Mouse (Mus musculus) G1E (cell line): ENCODE data around the gene Lage3. TPM values are rescaled to one million over a fixed set of nuclear protein-coding genes. Genes with fewer than 3 reads are reported as not detected.
"Not testable (repeated sequence)": the region's sequence is repeated elsewhere in the genome, so short reads cannot be mapped to it uniquely, and the experiment has no call there.

Experiments
- ATAC-seq: 2 replicates; pipeline ENCODE4 v1.8.0; 2016; ENCODE audit warnings: mild to moderate bottlenecking; ENCODE audit not compliant: insufficient number of reproducible peaks, poor library complexity, low FRiP score, severe bottlenecking; ENCODE audit errors: extremely low read depth
- DNase-seq: peaks from one replicate; pipeline ENCODE4 v3.0.0; 2012; ENCODE audit warnings: low spot score
- H3K27me3 ChIP-seq: 2 replicates; pipeline ENCODE4 v1.6.1; 2012; ENCODE audit warnings: mild to moderate bottlenecking, low read length, inconsistent platforms; ENCODE audit not compliant: insufficient read depth
- H3K36me3 ChIP-seq: replicated peaks from 2 replicates; pipeline ENCODE3; 2012; ENCODE audit warnings: mild to moderate bottlenecking, inconsistent platforms
- H3K4me1 ChIP-seq: 2 replicates; pipeline ENCODE4 v1.6.1; 2012; ENCODE audit warnings: low read depth, low read length, inconsistent platforms, mixed read lengths; ENCODE audit not compliant: insufficient read depth
- H3K4me3 ChIP-seq: 2 replicates; pipeline ENCODE4 v1.5.1; 2012; ENCODE audit warnings: low read depth, mild to moderate bottlenecking, inconsistent platforms, low read length, moderate library complexity, mixed read lengths
- H3K9me3 ChIP-seq: replicated peaks from 2 replicates; pipeline ENCODE4 v1.6.1; 2012; ENCODE audit warnings: inconsistent platforms
- CTCF ChIP-seq: IDR thresholded peaks from 2 replicates; pipeline ENCODE4 v1.5.1; 2012; ENCODE audit warnings: low read depth, low read length, inconsistent platforms, mixed read lengths
- GATA1 ChIP-seq: IDR thresholded peaks from 2 replicates; pipeline ENCODE4 v1.6.1; 2012; ENCODE audit warnings: borderline replicate concordance, low read length, inconsistent platforms, mixed read lengths
- GATA2 ChIP-seq: IDR thresholded peaks from 2 replicates; pipeline ENCODE4 v1.6.1; 2012; ENCODE audit warnings: low read depth, low read length, inconsistent platforms, borderline replicate concordance
- POLR2AphosphoS5 ChIP-seq: IDR thresholded peaks from 2 replicates; pipeline ENCODE4 v1.6.1; 2012; ENCODE audit warnings: low read depth, low read length, inconsistent platforms; ENCODE audit not compliant: insufficient replicate concordance
- TAL1 ChIP-seq: conservative IDR thresholded peaks from 2 replicates; pipeline ENCODE4 v1.6.1; 2012; ENCODE audit warnings: low read depth, low read length, inconsistent platforms, mixed read lengths
- polyA plus RNA-seq: library from polyadenylated mRNA; stranded (reverse); fragments of >175 nt; gene quantifications from 2 replicates; pipeline ENCODE4 v1.2.3, GENCODE M21; 2012
- total RNA-seq, 2 experiments: library from RNA; stranded (forward) in 1 of 2; stranded (reverse) in 1 of 2; fragments of 200-1000 nt in 1 of 2; fragments of >200 nt in 1 of 2; fragmentation: Nextera tagmentation in 1 of 2; gene quantifications; 2 replicates each; pipeline ENCODE4 v1.2.3; 2014 to 2017

Gene Lage3
- total and polyA plus RNA-seq, 3 experiments, result 5.2 to 47.9 (median 32.5) TPM

- H3K27me3 ChIP-seq, result no peaks in the 10 kb centered on the region
- DNase-seq (peak; percentile 36), ATAC-seq (0 out of 2 replicates have a peak, but pooled peaks have one; percentile 22)
- peaks cover 33% of the 10 kb centered on the region for H3K4me1 ChIP-seq
- no peak for TF ChIP-seq GATA2
- TF ChIP-seq GATA1, result no peak
- TF ChIP-seq POLR2AphosphoS5, result no peak
- TF ChIP-seq CTCF, result no peak
- no peak for TF ChIP-seq TAL1
- no peaks in the 10 kb centered on the region for H3K9me3 ChIP-seq
- H3K36me3 ChIP-seq, result peaks cover 42% of the 10 kb centered on the region
- peak overlapping the region; percentile 79 for H3K4me3 ChIP-seq
Measured at GRCm38 (mm10) chrX:74368209-74368909, 14.9 kb upstream of the Lage3 start.

- Histone ChIP-seq H3K36me3 (peaks cover 42% of the 10 kb centered on the region), H3K9me3 (no peaks in the 10 kb centered on the region), H3K4me3 (peak overlapping the region; percentile 79), H3K4me1 (peaks cover 30% of the 10 kb centered on the region), H3K27me3 (no peaks in the 10 kb centered on the region)
- DNase-seq (no peak), ATAC-seq (no peak)
- TF ChIP-seq GATA2, result no peak
- no peak for TF ChIP-seq GATA1
- no peak for TF ChIP-seq TAL1
- TF ChIP-seq POLR2AphosphoS5, result no peak
- TF ChIP-seq CTCF, result no peak
Measured at GRCm38 (mm10) chrX:74367512-74367911, 14.1 kb upstream of the Lage3 start.

- Histone ChIP-seq H3K4me3 (no peak overlapping the region), H3K9me3 (no peaks in the 10 kb centered on the region), H3K27me3 (peaks cover 4% of the 10 kb centered on the region; the same call in 1 of the 2 replicates), H3K4me1 (no peaks in the 10 kb centered on the region), H3K36me3 (no peaks in the 10 kb centered on the region)
- ATAC-seq (no peak), DNase-seq (no peak)
- TF ChIP-seq GATA1, result no peak
- no peak for TF ChIP-seq TAL1
- TF ChIP-seq GATA2, result no peak
- TF ChIP-seq POLR2AphosphoS5, result no peak
- TF ChIP-seq CTCF, result no peak
Measured at GRCm38 (mm10) chrX:74359171-74359570, 5.8 kb upstream of the Lage3 start.

- not testable (repeated sequence) for ATAC-seq, H3K9me3 ChIP-seq, H3K4me3 ChIP-seq, H3K36me3 ChIP-seq, H3K4me1 ChIP-seq, H3K27me3 ChIP-seq, DNase-seq
Measured at GRCm38 (mm10) chrX:74357069-74357468, 3.7 kb upstream of the Lage3 start.

- TF ChIP-seq GATA2 (no peak), TAL1 (no peak), GATA1 (no peak), POLR2AphosphoS5 (no peak), CTCF (no peak)
- DNase-seq (no peak), ATAC-seq (no peak)
- Histone ChIP-seq H3K36me3 (no peaks in the 10 kb centered on the region), H3K9me3 (no peaks in the 10 kb centered on the region), H3K4me1 (peaks cover 6% of the 10 kb centered on the region), H3K4me3 (peak overlapping the region; percentile 70), H3K27me3 (no peaks in the 10 kb centered on the region)
Measured at GRCm38 (mm10) chrX:74352645-74353466, 562 bp downstream of the Lage3 start.

- TF ChIP-seq GATA1, result no peak
- TF ChIP-seq POLR2AphosphoS5, result no peak
- TF ChIP-seq GATA2, result no peak
- no peak for TF ChIP-seq CTCF
- no peak for TF ChIP-seq TAL1
- ATAC-seq (no peak), DNase-seq (no peak)
- peak overlapping the region; percentile 72; the same call in 1 of the 2 replicates for H3K4me3 ChIP-seq
- peaks cover 56% of the 10 kb centered on the region for H3K4me1 ChIP-seq
- peaks cover 47% of the 10 kb centered on the region for H3K36me3 ChIP-seq
- no peaks in the 10 kb centered on the region for H3K9me3 ChIP-seq
- H3K27me3 ChIP-seq, result no peaks in the 10 kb centered on the region
Measured at GRCm38 (mm10) chrX:74330166-74330930, 23.1 kb downstream of the Lage3 start.
